Mouse (Mus musculus) cerebellum, adult 2 months (tissue): ENCODE measurements around the gene Dazap1. TPM values are rescaled to one million over a fixed set of nuclear protein-coding genes. Genes with fewer than 3 reads are reported as not detected.
"Not testable (repeated sequence)": the region's sequence is repeated elsewhere in the genome, so short reads cannot be mapped to it uniquely, and the experiment has no call there.

ENCODE experiments used
- DNase-seq, 2 experiments: peaks; one replicate each; pipeline ENCODE4 v3.0.0; 2021
- H3K27ac ChIP-seq: fragments of 200-500 bp; 2 replicates; pipeline ENCODE4 v1.5.1; 2012; ENCODE audit warnings: low read length, control low read depth, inconsistent platforms; ENCODE audit not compliant: insufficient read depth
- H3K27me3 ChIP-seq: fragments of 200-500 bp; 2 replicates; pipeline ENCODE4 v1.6.1; 2012; ENCODE audit warnings: inconsistent platforms, mild to moderate bottlenecking, low read length, moderate library complexity; ENCODE audit not compliant: control insufficient read depth, insufficient read depth
- H3K4me1 ChIP-seq: fragments of 200-500 bp; 2 replicates; pipeline ENCODE4 v1.6.1; 2011; ENCODE audit warnings: low read length; ENCODE audit not compliant: control insufficient read depth, insufficient read depth
- H3K4me3 ChIP-seq: fragments of 200-500 bp; replicated peaks from 2 replicates; pipeline ENCODE3; 2011; ENCODE audit warnings: mild to moderate bottlenecking, low read depth, low read length, control low read depth; ENCODE audit not compliant: insufficient read depth
- CTCF ChIP-seq: fragments of 200-500 bp; IDR thresholded peaks from 2 replicates; pipeline ENCODE4 v1.5.1; 2011; ENCODE audit warnings: low read depth, mild to moderate bottlenecking, control low read depth, low read length, moderate library complexity, borderline replicate concordance; ENCODE audit not compliant: insufficient read depth
- POLR2A ChIP-seq: fragments of 200-500 bp; IDR thresholded peaks from 2 replicates; pipeline ENCODE4 v1.6.1; 2011; ENCODE audit warnings: low read length, control low read depth, borderline replicate concordance; ENCODE audit not compliant: insufficient read depth
- WGBS: fragments of 180-500 bp; shearing (Covaris S2); methylation state at CpG from one replicate; pipeline ENCODE4 v1.1.7; 2018; 5-methylcytosine and 5-hydroxymethylcytosine counted together
- polyA plus RNA-seq: library from polyadenylated mRNA; depleted of rRNA; stranded (reverse); fragments of >200 nt; gene quantifications from 2 replicates; pipeline ENCODE4 v1.2.3, GENCODE M21; 2012

Dazap1 gene
- polyA plus RNA-seq, 1 experiment: 90.2 TPM

DNA sequence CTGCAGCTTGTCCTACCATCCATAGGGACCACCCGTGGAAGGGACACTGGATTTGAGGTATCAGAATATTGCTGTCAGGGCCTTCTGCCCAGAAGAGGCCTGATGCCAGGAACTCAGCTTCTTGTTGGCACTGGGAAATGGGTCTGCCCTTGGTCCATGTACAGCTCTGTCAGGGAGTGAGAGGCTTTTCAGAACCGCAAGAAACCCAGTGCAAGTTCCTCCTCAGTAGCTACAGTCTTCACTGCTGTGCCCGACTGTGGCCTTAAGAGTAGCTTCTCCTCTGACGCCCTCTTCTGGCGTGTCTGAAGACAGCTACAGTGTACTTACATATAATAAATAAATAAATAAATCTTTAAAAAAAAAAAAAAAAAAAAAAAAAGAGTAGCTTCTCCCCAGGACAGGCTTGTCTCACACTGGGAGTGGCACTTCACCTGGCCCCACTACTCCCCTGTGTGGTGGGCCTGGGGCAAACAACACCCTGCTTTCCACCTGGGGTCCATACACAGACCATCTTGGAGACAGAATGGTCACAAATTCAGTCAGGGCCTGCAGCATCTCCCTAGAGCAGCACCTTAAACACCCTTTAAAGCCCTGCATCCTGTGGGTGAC, 16.4 kb upstream of the Dazap1 start:
- TF ChIP-seq POLR2A (no peak), CTCF (peak; percentile 46; the same call in 1 of the 2 replicates)
- 4% methylated on average over 5 of the region's 5 CpGs for WGBS
- no peak overlapping the region; the same call in 1 of the 2 replicates for H3K27ac ChIP-seq
- DNase-seq: peak; percentile 74 to 77
- H3K4me1 ChIP-seq: peaks cover 27% of the 10 kb centered on the region
- no peaks in the 10 kb centered on the region for H3K27me3 ChIP-seq
- H3K4me3 ChIP-seq: no peak overlapping the region

GRCm38 (mm10) chr10:80245600-80245999, 15.7 kb upstream of the Dazap1 start:
- DNase-seq: peak; percentile 86 to 87
- Histone ChIP-seq H3K27ac (no peak overlapping the region), H3K27me3 (no peaks in the 10 kb centered on the region), H3K4me1 (peaks cover 31% of the 10 kb centered on the region), H3K4me3 (no peak overlapping the region)
- TF ChIP-seq POLR2A: no peak
- peak; percentile 83 for TF ChIP-seq CTCF
- under 1% methylated on average over 4 of the region's 4 CpGs for WGBS

DNA sequence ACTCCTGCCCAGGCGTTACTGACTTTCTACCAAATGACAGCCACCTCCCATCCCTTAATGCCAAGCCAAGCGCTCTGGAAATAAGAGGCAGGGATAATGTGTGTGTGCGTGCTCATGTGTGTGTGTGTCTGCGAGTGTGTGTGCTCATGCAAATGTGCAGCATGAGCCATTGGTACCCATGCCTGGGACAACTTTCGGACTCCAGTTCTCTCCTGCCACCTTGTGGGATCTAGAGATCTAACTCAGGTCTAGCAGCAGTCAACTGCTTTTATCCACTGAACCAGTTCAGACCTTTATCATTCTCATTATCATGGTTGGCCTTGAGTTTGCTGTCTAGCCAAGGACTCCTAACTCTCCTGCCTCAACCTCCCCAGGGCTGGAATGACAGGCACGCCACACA, 13.4 kb upstream of the Dazap1 start:
- TF ChIP-seq CTCF: peak; percentile 31; the same call in 1 of the 2 replicates
- no peak for TF ChIP-seq POLR2A
- no peak overlapping the region for H3K4me3 ChIP-seq
- H3K4me1 ChIP-seq: peaks cover 34% of the 10 kb centered on the region
- DNase-seq: no peak
- WGBS: 25% methylated on average over 6 of the region's 6 CpGs
- H3K27me3 ChIP-seq: no peaks in the 10 kb centered on the region
- H3K27ac ChIP-seq: no peak overlapping the region

GRCm38 (mm10) chr10:80248437-80248836, 12.8 kb upstream of the Dazap1 start:
- peak overlapping the region; percentile 45 for H3K4me3 ChIP-seq
- WGBS: 30% methylated on average over 3 of the region's 3 CpGs
- H3K27ac ChIP-seq, DNase-seq, H3K27me3 ChIP-seq: not testable (repeated sequence)
- H3K4me1 ChIP-seq: peaks cover 35% of the 10 kb centered on the region

DNA sequence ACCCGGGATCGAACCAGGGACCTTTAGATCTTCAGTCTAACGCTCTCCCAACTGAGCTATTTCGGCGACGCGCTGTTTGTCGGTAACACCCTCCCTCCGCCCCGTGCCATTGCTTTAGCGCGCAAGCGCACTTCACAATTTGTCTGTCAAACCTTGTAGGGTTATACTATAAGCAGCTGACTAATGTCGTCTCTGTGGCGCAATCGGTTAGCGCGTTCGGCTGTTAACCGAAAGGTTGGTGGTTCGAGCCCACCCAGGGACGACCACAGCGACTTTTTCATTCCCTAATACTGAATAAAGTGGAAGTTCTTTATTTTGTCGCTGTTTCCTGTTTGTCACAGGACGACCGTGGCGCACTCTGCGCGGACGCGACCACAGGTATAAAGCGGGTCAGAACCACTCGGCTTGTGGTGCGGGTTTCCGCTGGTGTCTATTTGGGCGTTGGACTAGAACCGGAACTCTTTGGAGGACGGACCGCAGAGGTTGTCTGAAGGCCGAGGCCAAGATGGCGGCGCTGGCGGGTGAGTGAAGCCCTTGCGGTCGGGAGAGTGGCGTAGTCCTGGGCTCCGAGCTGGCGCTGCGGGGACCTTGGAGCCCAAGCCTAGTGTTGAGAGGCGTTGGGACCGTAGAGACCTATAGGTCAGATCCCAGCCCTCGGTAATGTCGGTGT, 12.2 kb upstream of the Dazap1 start, which contains the start of gene Ndufs7:
TSS of gene Ndufs7 (plus strand) at position 151 of the 670 bp plus-strand sequence.
- peak within 1 kb of the TSS; percentile 92 for H3K27ac ChIP-seq
- peaks cover 35% of the 10 kb centered on the region for H3K4me1 ChIP-seq
- peak within 1 kb of the TSS; percentile 80 for H3K4me3 ChIP-seq
- under 1% methylated on average over 53 of the region's 53 CpGs for WGBS
- no peak for TF ChIP-seq CTCF
- peak; percentile 95 for TF ChIP-seq POLR2A
- DNase-seq: peak; percentile 96 to 99
- H3K27me3 ChIP-seq: no peaks in the 10 kb centered on the region

- peak overlapping the region; percentile 80 for H3K4me3 ChIP-seq
- WGBS: 19% methylated on average over 2 of the region's 2 CpGs
- no peak for DNase-seq
- H3K27ac ChIP-seq: peak overlapping the region; percentile 92; the same call in 1 of the 2 replicates
- TF ChIP-seq POLR2A: no peak
- no peak for TF ChIP-seq CTCF
- no peaks in the 10 kb centered on the region for H3K27me3 ChIP-seq
- peaks cover 25% of the 10 kb centered on the region for H3K4me1 ChIP-seq
These were observed 11.2 kb upstream of the Dazap1 start for GRCm38 (mm10) chr10:80250059-80250458.

- peak overlapping the region; percentile 80 for H3K4me3 ChIP-seq
- no peak overlapping the region for H3K27ac ChIP-seq
- TF ChIP-seq POLR2A (no peak), CTCF (no peak)
- DNase-seq: no peak
- no peaks in the 10 kb centered on the region for H3K27me3 ChIP-seq
- peaks cover 20% of the 10 kb centered on the region for H3K4me1 ChIP-seq
- WGBS: 79% methylated on average over 4 of the region's 4 CpGs
These were observed 10.7 kb upstream of the Dazap1 start for GRCm38 (mm10) chr10:80250573-80250972.

DNA sequence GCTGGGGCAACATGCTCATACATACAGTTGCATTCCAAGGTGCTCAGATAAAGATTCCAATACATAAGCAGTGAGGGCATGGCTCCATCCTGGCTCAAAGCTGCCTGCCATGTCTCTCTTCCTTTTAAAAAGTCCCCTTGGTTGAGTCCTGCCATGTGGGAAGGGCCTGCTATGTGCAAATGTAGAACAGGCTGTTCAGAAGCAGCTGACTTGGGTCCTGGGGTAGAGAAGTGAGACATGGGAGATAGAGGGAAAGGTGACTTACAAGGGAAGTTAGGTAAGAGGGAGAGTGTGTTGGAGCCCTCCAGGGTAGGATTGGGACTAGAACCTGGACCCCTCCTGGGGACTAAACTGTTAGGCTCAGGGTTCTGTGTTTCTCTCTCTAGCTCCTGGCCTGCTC, 9.3 kb upstream of the Dazap1 start:
- no peaks in the 10 kb centered on the region for H3K27me3 ChIP-seq
- TF ChIP-seq CTCF: no peak
- TF ChIP-seq POLR2A: no peak
- no peak overlapping the region for H3K27ac ChIP-seq
- no peak for DNase-seq
- peaks cover 23% of the 10 kb centered on the region for H3K4me1 ChIP-seq
- no peak overlapping the region for H3K4me3 ChIP-seq
